Mouse (Mus musculus) B cell, adult (primary cell): Measurements from ENCODE around the gene Gm45785. TPM values are rescaled to one million over a fixed set of nuclear protein-coding genes. Genes with fewer than 3 reads are reported as not detected.

Experiments
- total RNA-seq: library from RNA; stranded (reverse); gene quantifications from 4 replicates; pipeline ENCODE4 v1.2.4, GENCODE M21; 2023; ENCODE audit not compliant: inconsistent age

Gm45785 gene
- total RNA-seq = not detected in 4 replicates

DNA sequence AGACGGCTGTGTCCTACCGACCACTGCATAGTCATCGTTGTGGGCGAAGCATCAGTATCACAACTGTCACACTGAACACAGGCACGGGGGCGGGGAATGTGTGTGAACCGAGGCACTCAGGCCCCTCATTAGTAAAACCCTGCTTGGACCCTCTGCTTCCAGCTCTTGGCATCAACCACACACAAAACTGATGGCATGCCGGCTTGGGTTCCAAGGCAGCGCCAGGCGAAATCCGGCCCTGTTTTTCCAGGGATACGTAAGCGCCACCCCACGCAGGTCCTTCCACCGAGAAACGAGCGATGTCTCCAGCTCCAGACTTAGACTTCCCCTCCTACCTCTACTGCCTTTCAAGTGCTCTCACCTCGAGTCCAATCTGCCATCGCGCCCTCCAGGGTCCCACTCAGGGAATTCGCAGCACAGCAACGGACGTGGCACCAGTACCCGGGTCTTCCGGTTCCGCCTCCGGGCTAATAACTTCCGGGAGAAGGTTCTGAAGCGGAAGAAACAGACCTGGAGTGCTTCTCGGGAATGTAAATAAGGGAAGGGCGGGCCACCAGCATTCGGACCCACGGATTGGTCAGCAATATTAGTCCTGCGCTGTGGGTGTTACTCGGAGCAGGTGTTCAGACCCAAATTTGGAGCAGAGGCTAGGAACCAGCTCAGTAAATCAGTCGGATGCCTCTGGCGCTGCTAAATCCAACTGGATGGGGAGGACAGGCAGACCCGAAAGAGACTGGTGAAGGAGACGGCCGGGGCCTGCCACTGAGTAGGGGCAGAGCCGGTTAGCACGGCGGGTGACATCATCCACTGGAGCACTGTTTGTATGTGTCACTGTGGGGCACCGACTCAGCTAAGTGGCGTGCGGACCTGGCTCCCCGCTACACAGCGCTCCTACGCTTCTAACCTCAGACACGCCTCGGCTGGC, at the start of gene Gm45785:
Gene Gm45785 (minus strand): TSS at position 472 of the 925 bp plus-strand sequence.

DNA sequence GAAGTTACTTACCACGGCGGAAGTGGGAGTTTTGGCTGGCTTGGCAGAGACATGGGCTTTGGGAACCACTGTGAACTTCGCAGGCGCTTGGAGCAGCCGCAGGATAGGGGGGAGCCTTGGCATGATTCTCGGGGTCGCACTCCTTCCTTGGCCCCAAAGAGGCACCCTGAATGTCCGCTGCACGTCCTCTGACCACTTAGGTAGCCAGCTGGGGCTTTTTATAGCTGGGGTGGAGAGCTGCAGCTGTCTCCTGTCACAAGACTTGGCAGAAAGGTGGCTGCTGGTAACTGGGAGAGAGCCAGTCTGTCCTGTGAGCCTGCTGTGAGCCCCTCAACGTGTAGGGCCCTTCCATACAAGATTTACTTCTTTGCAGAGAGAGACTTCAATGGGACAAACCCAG, 44.1 kb upstream of the Gm45785 start, which contains the start of gene Cox8b:
Gene Cox8b (minus strand): TSS at position 227 of the 400 bp plus-strand sequence.

DNA sequence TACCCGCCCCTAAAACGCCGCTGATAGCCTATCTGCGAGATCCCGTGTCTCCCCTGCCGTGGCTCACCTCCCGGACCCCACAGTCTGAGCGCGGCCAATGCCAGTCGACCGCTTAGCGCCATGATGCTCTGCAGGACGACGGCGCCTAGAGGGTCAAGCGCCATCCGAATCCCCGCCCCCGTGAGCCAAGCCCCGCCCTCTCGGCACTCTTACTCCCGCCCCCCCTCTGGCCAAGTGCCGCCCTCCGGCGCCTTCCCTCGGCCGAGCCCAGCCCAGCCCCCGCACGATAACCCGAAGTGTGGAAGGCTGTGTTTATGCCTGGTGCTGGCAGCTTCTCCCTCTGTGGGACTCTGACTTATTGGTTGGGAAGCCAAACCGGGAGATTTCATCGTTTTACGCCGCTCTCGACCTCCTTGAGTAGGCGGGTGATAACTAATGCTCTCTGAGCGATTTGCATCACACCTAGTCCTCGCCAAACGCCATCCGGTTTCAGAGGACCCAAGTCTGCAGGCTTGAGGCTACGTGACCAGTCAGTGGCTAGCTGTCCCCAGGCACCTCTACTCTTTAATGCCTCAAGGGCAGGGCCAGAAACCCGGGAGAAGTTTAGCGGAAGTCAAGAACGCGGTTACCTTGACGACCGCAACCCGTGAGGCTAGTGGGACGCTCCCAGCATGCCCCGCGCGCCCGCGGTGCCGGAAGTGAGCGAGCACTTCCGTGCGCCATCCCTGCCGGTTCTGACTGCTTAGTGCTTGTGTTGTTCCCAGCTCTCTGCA, 25.8 kb upstream of the Gm45785 start, which contains the start of the genes Psmd13 and Sirt3:
Gene Psmd13 (plus strand): TSS at position 273 of the 773 bp plus-strand sequence.
Gene Sirt3 (minus strand): TSS at position 614 of the 773 bp plus-strand sequence.

DNA sequence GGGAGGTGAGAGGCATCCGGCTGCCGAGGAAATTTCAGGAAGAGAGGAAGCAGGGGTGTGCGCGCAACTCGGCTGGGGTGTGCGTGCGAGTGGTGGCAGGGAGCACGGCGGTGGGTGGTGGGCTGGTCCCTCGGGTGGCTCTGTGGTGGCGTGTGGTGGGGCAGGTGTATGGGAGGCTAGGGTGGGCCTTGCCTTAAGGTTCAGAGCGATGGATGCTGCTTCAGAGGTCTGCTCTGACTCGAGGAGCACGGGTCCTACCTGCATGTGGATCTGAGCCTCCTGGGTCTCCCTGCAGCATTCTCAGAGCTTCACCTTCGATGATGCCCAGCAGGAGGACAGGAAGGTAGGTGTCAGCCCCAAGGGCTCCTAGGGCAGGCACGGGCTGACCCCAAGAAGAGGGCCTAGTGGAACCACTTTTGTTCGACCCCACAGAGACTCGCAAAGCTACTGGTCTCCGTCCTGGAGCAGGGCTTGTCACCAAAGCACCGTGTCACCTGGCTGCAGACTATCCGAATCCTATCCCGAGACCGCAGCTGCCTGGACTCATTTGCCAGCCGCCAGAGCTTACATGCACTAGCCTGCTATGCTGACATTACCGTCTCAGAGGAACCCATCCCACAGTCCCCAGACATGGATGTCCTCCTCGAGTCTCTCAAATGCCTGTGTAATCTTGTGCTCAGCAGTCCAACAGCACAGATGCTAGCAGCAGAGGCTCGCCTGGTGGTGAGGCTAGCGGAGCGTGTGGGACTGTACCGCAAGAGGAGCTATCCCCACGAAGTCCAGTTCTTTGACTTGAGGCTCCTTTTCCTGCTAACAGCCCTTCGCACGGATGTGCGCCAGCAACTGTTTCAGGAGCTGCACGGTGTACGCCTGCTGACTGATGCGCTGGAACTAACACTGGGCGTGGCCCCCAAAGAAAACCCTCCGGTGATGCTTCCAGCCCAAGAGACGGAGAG, 1.7 kb upstream of the Gm45785 start, which contains the start of gene Bet1l:
Gene Bet1l (minus strand): TSS at position 28 of the 956 bp plus-strand sequence.

DNA sequence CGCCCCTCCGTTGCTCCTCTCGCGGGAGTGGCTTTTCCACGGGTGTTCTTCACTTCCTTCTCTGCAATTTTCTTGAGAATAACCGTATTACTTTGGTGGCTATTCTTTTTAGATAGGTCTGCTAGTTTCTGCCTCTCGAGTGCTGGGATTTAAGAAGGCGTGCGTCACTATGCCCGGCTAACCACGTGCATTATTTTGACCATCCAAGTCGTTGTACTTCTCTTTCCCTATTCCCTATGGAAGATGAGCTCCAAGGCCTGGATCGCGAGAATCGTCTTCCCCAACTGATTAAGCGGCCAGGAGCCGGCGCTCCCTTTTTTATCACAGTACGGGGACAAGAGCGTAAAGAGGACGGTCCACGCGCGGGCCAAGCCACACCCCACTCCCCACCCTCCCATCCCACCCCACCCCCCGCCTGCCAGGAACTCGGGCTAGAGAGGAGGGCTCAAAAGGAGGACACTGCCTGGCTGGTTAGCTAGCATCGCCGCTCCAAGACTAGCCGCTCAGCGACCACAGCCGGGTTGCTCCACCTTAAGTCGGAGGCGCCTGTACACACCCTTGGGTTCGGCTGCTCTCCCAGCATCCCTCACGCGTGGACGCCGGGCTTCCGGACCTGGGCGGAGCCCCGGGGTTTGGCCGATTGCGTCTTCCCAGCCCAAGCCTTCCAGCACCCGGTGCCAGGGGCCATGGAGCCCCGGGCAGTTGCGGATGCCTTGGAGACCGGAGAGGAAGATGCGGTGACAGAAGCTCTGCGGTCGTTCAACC, 836 bp upstream of the Gm45785 start, which contains the start of gene Ric8a:
Gene Ric8a (plus strand): TSS at position 173 of the 765 bp plus-strand sequence.

DNA sequence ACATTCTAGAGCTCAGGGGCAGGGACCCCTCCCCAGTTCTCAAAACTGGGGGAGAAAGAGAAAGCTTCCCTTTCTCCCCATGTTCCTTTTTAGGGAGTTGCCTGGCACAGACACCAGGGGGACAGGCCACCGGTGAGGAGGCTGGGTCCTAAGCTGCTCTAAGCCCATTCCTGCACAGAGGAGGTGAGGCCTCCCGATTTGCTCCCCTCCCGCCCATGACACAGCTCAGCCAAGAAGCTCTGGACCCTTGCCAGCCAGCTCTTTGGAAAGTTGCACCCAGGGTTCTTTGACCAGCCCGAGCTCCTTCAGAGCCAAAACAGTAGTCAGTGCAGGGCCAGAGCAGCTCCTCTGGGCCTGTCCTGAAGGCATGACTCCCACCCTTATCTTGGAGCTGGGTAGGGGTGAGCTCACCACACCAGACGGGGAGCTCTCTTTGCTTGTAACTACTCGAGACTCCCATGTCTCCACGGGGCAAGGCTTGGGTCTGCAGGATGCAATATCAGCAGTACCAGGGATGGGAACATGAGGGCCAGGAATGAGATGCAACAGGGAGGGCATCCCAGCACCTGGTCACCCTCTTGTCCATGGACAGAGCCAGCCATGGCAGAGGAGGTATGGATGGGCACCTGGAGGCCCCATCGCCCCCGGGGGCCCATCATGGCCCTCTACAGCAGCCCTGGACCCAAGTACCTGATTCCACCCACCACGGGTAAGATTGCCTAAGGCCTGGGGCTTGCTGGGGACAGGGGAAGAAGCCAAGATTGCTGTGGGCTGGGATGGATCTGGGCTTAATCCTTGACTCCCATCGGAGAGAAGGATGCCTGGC, 8.2 kb downstream of the Gm45785 start, which contains the start of gene Odf3:
Gene Odf3 (plus strand): TSS at position 51 of the 826 bp plus-strand sequence.

DNA sequence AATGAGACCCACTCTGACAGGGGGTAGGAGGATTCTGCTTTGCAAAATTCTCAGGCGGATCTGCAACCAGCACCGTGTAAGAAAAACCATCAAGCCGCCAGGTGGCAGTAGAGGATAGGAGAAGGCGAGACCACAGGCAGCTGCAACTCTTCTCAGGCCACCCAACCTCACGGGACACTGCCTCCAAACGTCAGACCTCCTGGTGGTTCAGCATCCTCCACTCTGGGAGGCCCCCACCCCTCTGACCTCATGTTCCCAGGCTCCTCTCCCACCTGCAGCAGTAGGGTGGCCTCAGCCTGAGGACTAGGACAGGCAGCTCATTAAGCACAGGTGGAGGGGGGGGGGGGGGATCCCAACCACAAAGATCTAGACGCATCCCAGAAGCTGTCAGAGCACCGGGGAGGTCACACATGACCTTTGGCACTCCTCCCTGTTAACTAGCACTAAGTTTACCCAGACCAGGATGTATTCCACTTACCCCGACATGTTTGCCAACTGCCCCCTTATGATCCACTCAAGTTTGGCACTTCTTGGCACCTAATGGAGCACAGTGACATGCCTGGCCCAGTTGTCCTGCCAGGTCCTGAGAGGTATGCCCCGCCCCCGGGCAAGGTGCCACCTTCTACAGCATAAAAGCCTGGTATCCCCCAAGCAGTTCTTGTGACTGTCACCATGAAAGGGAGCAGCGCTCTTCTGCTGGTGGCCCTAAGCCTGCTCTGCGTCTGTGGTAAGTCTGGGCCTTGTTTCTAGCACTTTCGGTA, 11.0 kb downstream of the Gm45785 start, which contains the start of gene Scgb1c1:
Gene Scgb1c1 (plus strand): TSS at position 643 of the 761 bp plus-strand sequence.

DNA sequence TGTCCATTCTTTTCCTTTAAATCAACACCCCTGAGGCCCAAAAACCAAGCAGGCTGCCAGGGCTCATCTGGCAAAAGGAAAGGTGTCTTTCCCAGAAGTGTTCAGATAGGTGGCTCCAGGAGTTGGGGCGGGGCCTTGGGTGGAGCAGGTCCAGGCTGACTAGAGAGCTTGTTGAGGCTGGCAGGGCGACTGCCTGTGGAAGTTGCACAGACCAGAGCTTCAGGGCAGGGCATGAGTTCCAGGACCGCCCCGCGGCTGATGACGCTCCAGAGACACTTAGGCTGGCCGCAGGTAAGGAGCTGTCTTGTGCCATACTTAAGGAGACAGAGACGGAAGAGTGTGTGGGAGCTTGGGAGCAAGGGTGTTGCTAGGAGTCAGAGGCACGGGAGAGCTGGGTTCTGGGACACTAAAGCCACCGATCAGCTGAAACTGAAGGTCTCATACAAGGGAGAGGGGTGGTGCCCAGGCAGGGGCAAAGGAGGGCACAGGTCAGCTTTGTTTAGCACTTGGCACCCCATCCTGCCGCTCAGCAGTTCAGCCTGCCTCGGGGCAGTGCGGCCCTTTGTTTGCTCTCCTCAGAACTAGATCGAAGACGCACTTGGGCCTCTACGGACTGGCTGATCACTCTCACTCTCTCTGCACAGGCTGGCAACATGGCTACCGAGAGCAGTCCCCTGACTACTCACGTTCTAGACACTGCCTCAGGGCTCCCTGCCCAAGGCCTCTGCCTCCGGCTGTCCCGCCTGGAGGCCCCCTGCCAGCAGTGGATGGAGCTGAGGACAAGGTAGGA, 21.0 kb downstream of the Gm45785 start, which contains the start of gene Urah:
Gene Urah (plus strand): TSS at position 51 of the 790 bp plus-strand sequence.

DNA sequence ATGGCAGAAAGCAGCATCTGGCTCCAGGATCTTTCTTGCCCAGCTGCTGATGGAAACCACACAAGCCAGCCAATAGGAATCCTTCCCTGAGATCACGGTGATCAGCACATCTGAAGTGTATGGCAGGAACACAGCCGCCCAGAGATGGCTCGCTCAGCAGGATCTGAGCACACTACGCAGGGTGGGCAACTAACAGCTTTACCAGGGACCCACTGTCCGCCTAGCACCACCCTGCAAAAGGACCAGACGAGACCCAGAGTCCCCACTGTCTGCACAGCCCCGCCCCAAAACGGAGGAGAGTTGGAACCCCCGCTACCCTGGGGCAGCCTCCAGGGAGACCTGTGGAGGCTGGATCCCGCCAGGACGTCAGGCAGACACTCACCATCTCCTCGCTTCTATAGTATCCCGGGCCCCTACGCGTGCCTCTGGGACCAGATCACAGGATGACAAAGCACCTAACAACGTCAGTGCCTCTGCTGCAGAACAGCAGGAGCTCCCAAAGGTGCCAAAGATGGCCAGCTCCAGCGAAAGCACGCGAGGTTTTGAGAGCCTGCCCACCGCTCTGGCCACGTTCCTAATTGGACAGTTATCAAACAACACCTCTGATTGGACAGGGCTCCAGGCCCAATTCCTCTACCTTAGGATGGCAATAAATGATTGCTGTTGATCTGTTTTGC, 34.3 kb downstream of the Gm45785 start, which contains the start of gene Zfp941:
Gene Zfp941 (minus strand): TSS at position 526 of the 677 bp plus-strand sequence.

DNA sequence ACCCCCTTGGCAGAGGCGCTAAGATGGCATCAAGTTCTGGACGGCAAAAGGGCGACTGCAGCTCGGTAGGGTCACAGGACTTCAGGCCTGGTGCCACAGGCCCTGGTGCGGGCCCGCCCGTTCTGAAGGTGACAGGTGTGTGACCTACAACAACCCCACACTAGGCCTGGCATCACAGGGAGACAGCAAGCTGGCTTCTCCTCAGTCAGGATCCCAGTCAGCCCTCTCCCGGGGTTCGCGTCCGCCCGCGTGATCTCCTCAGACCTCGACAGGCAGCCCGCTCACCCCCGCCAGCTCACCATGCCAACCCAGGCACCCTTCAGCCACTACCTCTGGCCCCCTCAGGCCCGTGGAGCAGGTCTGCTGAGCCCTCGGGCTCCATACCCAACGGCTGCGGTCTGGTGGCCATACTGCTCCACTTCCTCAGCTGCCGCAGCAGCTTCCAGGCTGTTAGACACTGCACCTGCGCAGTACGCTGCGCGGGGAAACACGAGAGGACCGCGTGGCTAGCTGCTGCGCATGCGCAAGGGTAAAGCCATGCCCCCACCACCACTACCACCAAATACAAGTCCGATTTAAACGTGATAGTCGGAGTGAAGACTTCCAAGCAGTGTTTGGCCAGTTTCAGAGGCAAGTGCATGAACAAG, 68.6 kb downstream of the Gm45785 start, which contains the start of gene Syce1:
Gene Syce1 (minus strand): TSS at position 447 of the 647 bp plus-strand sequence.

Other genes starting within 250 kb of the Gm45785 start
- not detected in 4 replicates for gene Olfr61, start 227.4 kb downstream of the Gm45785 start, total RNA-seq
- gene Olfr53, start 209.9 kb downstream of the Gm45785 start, total RNA-seq = not detected in 4 replicates
- not detected in 4 replicates for gene Olfr539, start 196.4 kb downstream of the Gm45785 start, total RNA-seq
- gene Olfr45, start 174.4 kb downstream of the Gm45785 start, total RNA-seq = not detected in 4 replicates
- gene Olfr541, start 159.1 kb downstream of the Gm45785 start, total RNA-seq = not detected in 4 replicates
- gene Cyp2e1, start 92.6 kb downstream of the Gm45785 start, total RNA-seq = not detected in 4 replicates
- not detected in 4 replicates for gene Syce1, start 68.5 kb downstream of the Gm45785 start, total RNA-seq
- gene Zfp941, start 34.2 kb downstream of the Gm45785 start, total RNA-seq = not detected in 4 replicates
- gene Urah, start 21.3 kb downstream of the Gm45785 start, total RNA-seq = not detected in 4 replicates
- gene Scgb1c1, start 10.8 kb downstream of the Gm45785 start, total RNA-seq = not detected in 4 replicates
- not detected in 4 replicates for gene Odf3, start 8.5 kb downstream of the Gm45785 start, total RNA-seq
- gene Ric8a, start 626 bp upstream of the Gm45785 start, total RNA-seq = 89.6 to 105 TPM (median 98.1 TPM) in 4 replicates
- 19.0 to 24.5 TPM (median 21.9 TPM) in 4 replicates for gene Bet1l, start 1.2 kb upstream of the Gm45785 start, total RNA-seq
- gene Psmd13, start 25.6 kb upstream of the Gm45785 start, total RNA-seq = 82.3 to 93.8 TPM (median 86.4 TPM) in 4 replicates
- 9.4 to 10.6 TPM (median 9.8 TPM) in 4 replicates for gene Sirt3, start 26.0 kb upstream of the Gm45785 start, total RNA-seq
- not detected in 4 replicates for gene Cox8b, start 44.1 kb upstream of the Gm45785 start, total RNA-seq
- not detected in 4 replicates for gene Nlrp6, start 64.6 kb upstream of the Gm45785 start, total RNA-seq
- gene Pgghg, start 85.1 kb upstream of the Gm45785 start, total RNA-seq = 16.3 to 20.3 TPM (median 17.9 TPM) in 4 replicates
- gene Ifitm5, start 94.0 kb upstream of the Gm45785 start, total RNA-seq = not detected in 4 replicates
- gene Gm45717, start 99.6 kb upstream of the Gm45785 start, total RNA-seq = not detected in 4 replicates
- gene Ifitm2, start 99.7 kb upstream of the Gm45785 start, total RNA-seq = 8.8 to 13.3 TPM (median 11.4 TPM) in 4 replicates
- gene Ifitm1, start 110.9 kb upstream of the Gm45785 start, total RNA-seq = 1.0 to 1.5 TPM (median 1.4 TPM) in 4 replicates
- gene Ifitm3, start 154.4 kb upstream of the Gm45785 start, total RNA-seq = 3.6 to 8.8 TPM (median 6.2 TPM) in 4 replicates
- gene Ifitm6, start 161.6 kb upstream of the Gm45785 start, total RNA-seq = 0.90 TPM in 1 of 4 replicates, not detected in the others
- not detected in 4 replicates for gene Gm17387, start 172.8 kb upstream of the Gm45785 start, total RNA-seq
- not detected in 4 replicates for gene B4galnt4, start 204.8 kb upstream of the Gm45785 start, total RNA-seq
- 22.4 to 30.5 TPM (median 27.5 TPM) in 4 replicates for gene Pkp3, start 221.9 kb upstream of the Gm45785 start, total RNA-seq
- 35.5 to 39.1 TPM (median 37.6 TPM) in 4 replicates for gene Sigirr, start 244.2 kb upstream of the Gm45785 start, total RNA-seq